Mouse (Mus musculus): ENCODE results near the gene Cyyr1. TPM values are rescaled to one million over a fixed set of nuclear protein-coding genes. Genes with fewer than 3 reads are reported as not detected.

The Cyyr1 gene
- polyA plus RNA-seq, 1 experiment from 2014 or later, result 3.8 TPM

DNA sequence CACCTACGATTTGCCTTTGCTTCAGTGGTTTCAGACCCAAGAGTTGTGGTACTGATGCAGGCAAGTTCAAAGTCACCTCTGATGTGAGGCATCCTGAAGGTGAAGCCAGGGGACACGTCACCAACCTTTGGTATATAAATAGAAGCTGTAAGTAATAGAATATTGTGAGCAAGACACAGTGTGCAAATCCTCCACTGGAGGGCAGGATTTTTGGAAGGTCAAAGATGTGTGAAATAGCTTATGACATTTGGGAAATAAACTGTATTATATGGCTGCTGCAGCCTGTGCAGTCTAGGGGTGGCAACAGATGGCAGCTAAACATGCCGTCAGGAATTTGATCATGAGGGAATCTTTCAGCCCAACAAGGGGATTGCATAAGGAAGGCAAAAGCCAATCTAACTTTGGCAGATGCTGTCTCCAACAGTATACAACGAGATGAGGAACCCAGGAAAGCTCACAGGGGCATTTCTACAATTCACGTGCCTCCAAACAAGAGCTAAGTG lies 65.0 kb downstream of the Cyyr1 start:
- Histone ChIP-seq H3K27ac (no peak overlapping the region), H3K9ac (no peak overlapping the region), H3K27me3 (ENCODE audit: control insufficient read depth, insufficient read depth, low read length) (no peaks in the 10 kb centered on the region), H3K4me3 (replicated peaks; ENCODE audit: low read length) (no peak overlapping the region), H3K36me3 (replicated peaks; ENCODE audit: control insufficient read depth, insufficient read depth) (no peaks in the 10 kb centered on the region), H3K9me3 (ENCODE audit: control insufficient read depth, low read length) (no peaks in the 10 kb centered on the region), H3K4me2 (replicated peaks) (no peak overlapping the region), H3K4me1 (replicated peaks; ENCODE audit: control insufficient read depth, insufficient read depth, low read length) (no peaks in the 10 kb centered on the region)
- DNase-seq (ENCODE audit: low spot score) (no peak), ATAC-seq (ENCODE audit: low FRiP score) (no peak)
- 77% methylated on average over 5 of the region's 5 CpGs for WGBS

DNA sequence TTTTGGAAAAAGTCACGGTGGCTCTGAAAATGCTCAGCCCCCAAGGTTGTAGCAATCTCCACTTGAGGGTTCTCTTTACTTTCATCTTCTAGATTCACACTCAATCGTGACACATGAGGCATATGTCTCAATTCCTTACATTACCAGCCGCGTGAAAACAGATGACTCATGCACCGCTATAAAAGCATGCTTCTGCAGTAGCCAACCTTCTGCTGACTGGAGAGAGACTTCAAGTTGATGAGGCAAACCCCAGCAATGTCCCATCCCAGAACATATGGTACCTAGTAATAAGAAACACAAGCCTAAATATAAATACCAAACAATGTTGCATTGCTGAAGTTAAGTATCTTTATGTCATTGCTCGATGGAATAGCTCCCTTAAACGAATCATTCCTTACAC lies 65.9 kb downstream of the Cyyr1 start:
- Histone ChIP-seq H3K4me1 (replicated peaks; ENCODE audit: control insufficient read depth, insufficient read depth, low read length) (no peaks in the 10 kb centered on the region), H3K27ac (no peak overlapping the region), H3K4me2 (replicated peaks) (no peak overlapping the region), H3K27me3 (ENCODE audit: control insufficient read depth, insufficient read depth, low read length) (no peaks in the 10 kb centered on the region), H3K36me3 (replicated peaks; ENCODE audit: control insufficient read depth, insufficient read depth) (no peaks in the 10 kb centered on the region), H3K4me3 (replicated peaks; ENCODE audit: low read length) (no peak overlapping the region), H3K9ac (no peak overlapping the region), H3K9me3 (ENCODE audit: control insufficient read depth, low read length) (no peaks in the 10 kb centered on the region)
- no peak for DNase-seq (ENCODE audit: low spot score)
- no peak for ATAC-seq (ENCODE audit: low FRiP score)
- WGBS, result 93% methylated on average over 7 of the region's 7 CpGs

DNA sequence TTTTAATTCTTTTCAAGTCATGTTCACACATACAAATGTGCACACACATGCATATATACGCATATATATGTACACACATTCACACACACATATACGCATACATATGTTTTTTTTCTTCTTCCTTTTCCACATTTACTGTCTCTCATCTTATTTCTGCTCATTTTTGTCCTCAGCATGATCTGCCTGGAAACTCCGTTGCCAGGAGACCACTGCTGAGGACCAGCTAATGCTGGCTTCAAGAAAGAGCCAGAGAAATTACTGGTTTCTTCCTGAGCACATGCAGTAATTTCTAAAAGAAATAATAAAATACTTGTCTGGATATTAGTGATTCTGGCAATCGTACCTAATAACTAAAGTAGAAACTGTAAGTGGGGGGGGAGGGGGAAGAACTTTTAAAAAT lies 68.6 kb downstream of the Cyyr1 start:
- Histone ChIP-seq H3K36me3 (replicated peaks; ENCODE audit: control insufficient read depth, insufficient read depth) (no peaks in the 10 kb centered on the region), H3K9me3 (ENCODE audit: control insufficient read depth, low read length) (no peaks in the 10 kb centered on the region), H3K27me3 (ENCODE audit: control insufficient read depth, insufficient read depth, low read length) (no peaks in the 10 kb centered on the region), H3K4me3 (replicated peaks; ENCODE audit: low read length) (no peak overlapping the region), H3K9ac (no peak overlapping the region), H3K27ac (no peak overlapping the region), H3K4me1 (replicated peaks; ENCODE audit: control insufficient read depth, insufficient read depth, low read length) (no peaks in the 10 kb centered on the region), H3K4me2 (replicated peaks) (no peak overlapping the region)
- WGBS, result 77% methylated on average over 4 of the region's 4 CpGs
- no peak for DNase-seq (ENCODE audit: low spot score)
- no peak for ATAC-seq (ENCODE audit: low FRiP score)

DNA sequence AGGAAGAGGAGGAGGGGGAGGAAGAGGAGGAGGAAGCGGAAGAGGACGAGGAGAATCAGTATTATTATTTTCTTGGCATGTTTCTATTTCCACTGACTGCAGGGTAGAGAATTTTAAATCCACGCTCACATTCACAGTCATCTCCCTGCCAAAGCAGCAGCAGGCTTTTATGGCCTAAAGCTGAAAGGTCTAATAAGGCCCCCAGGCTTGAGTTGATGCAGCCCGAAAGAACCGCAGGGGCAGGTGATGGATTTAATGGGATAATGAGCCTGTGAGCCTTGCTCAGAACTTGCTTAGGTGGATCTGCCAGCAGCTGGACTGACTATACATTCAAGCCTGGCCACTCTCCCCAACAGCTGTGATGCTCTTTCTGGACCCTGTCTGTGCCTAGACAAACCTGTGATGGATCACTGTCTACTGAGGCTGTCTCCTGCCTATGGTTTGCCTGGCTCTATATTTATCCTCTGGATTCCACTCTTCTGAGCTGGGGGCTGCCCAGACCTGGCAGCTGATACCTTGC lies 78.6 kb downstream of the Cyyr1 start:
- WGBS, result 60% methylated on average over 5 of the region's 5 CpGs

DNA sequence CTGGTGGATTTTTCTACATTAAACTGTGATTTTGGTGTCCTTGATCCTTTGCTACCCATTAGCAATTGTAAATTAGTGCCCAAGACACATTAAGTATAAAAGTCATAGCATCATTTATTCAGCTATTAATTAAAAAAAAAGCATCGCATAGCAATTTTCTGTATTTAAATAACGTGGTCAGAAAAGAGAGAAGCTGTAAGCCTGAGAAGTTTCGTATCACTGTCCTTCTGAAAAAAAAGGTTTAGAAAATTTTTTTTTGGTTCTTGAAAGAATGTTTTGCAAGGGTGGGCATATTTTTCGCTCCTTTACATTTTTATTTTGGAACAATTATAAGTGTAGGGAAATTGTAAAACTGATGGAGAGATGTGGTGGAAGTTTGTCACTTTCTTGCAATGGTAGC lies 83.1 kb downstream of the Cyyr1 start:
- Histone ChIP-seq H3K4me1 (replicated peaks; ENCODE audit: control insufficient read depth, insufficient read depth, low read length) (no peaks in the 10 kb centered on the region), H3K4me2 (replicated peaks) (no peak overlapping the region), H3K9ac (no peak overlapping the region), H3K4me3 (replicated peaks; ENCODE audit: low read length) (no peak overlapping the region), H3K27me3 (ENCODE audit: control insufficient read depth, insufficient read depth, low read length) (no peaks in the 10 kb centered on the region), H3K27ac (no peak overlapping the region), H3K36me3 (replicated peaks; ENCODE audit: control insufficient read depth, insufficient read depth) (no peaks in the 10 kb centered on the region), H3K9me3 (ENCODE audit: control insufficient read depth, low read length) (no peaks in the 10 kb centered on the region)
- no peak for ATAC-seq (ENCODE audit: low FRiP score)
- 91% methylated on average over 4 of the region's 4 CpGs for WGBS
- no peak for DNase-seq (ENCODE audit: low spot score)

More for the DNA sequence above, 78.6 kb downstream of the Cyyr1 start:
- Histone ChIP-seq H3K9ac (no peak overlapping the region), H3K36me3 (replicated peaks; ENCODE audit: control insufficient read depth, insufficient read depth) (no peaks in the 10 kb centered on the region), H3K27me3 (ENCODE audit: control insufficient read depth, insufficient read depth, low read length) (no peaks in the 10 kb centered on the region), H3K4me3 (replicated peaks; ENCODE audit: low read length) (no peak overlapping the region), H3K4me2 (replicated peaks) (no peak overlapping the region), H3K4me1 (replicated peaks; ENCODE audit: control insufficient read depth, insufficient read depth, low read length) (no peaks in the 10 kb centered on the region), H3K9me3 (ENCODE audit: control insufficient read depth, low read length) (no peaks in the 10 kb centered on the region), H3K27ac (no peak overlapping the region)
- no peak for DNase-seq (ENCODE audit: low spot score)
- no peak for ATAC-seq (ENCODE audit: low FRiP score)

DNA sequence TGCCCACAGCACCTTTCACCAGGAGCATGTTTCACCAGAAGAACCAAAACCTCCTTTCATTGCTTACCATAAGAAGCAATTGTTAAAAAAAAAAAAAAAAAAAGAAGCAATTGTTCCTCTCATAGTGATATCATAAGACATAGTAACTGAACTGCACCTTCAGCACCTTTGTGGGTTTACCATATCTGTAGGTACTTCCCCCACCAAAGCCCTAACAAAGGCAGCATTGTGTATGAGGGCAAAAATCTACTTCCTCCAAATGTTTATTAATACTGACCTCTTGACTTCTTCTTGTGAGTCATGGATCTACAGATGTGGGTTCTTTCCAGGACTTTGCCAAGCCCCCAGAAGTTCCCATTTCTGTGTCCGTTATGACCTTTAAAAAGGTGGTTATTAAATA lies 98.2 kb downstream of the Cyyr1 start:
- H3K36me3 ChIP-seq (replicated peaks; ENCODE audit: control insufficient read depth, insufficient read depth), result no peaks in the 10 kb centered on the region
- H3K4me3 ChIP-seq (replicated peaks; ENCODE audit: low read length), result no peak overlapping the region
- DNase-seq (ENCODE audit: low spot score), result no peak
- no peak for ATAC-seq (ENCODE audit: low FRiP score)
- no peaks in the 10 kb centered on the region for H3K4me1 ChIP-seq (replicated peaks; ENCODE audit: control insufficient read depth, insufficient read depth, low read length)
- no peaks in the 10 kb centered on the region for H3K9me3 ChIP-seq (ENCODE audit: control insufficient read depth, low read length)
- no peak overlapping the region for H3K4me2 ChIP-seq (replicated peaks)
- 95% methylated on average over 1 of the region's 1 CpGs for WGBS
- H3K27me3 ChIP-seq (ENCODE audit: control insufficient read depth, insufficient read depth, low read length), result no peaks in the 10 kb centered on the region
- no peak overlapping the region for H3K27ac ChIP-seq
- H3K9ac ChIP-seq, result no peak overlapping the region

DNA sequence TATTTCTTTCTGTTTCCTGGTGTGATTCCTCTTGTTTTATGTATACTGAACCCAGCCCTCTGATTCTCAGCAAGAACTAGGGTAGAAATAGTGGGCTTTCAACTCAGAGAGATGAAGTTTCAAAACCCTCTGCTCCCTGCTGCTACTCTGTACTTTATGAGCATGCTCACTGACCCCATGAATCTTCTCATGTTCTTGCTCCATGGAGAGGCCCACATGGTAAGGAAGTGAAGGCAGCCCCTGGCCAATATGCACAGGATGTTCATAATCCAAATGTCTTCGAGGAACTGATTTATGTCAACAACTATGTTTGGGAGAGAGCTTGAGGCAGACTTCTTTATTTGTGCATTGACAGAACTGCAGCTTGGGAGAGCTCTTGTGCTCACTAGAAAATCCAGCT lies 106.9 kb downstream of the Cyyr1 start:
- 63% methylated on average over 1 of the region's 1 CpGs for WGBS
- Histone ChIP-seq H3K9me3 (ENCODE audit: control insufficient read depth, low read length) (no peaks in the 10 kb centered on the region), H3K27me3 (ENCODE audit: control insufficient read depth, insufficient read depth, low read length) (no peaks in the 10 kb centered on the region), H3K36me3 (replicated peaks; ENCODE audit: control insufficient read depth, insufficient read depth) (no peaks in the 10 kb centered on the region), H3K9ac (no peak overlapping the region), H3K4me2 (replicated peaks) (no peak overlapping the region), H3K4me3 (replicated peaks; ENCODE audit: low read length) (no peak overlapping the region), H3K27ac (no peak overlapping the region), H3K4me1 (replicated peaks; ENCODE audit: control insufficient read depth, insufficient read depth, low read length) (no peaks in the 10 kb centered on the region)
- DNase-seq (ENCODE audit: low spot score) (no peak), ATAC-seq (ENCODE audit: low FRiP score) (no peak)

DNA sequence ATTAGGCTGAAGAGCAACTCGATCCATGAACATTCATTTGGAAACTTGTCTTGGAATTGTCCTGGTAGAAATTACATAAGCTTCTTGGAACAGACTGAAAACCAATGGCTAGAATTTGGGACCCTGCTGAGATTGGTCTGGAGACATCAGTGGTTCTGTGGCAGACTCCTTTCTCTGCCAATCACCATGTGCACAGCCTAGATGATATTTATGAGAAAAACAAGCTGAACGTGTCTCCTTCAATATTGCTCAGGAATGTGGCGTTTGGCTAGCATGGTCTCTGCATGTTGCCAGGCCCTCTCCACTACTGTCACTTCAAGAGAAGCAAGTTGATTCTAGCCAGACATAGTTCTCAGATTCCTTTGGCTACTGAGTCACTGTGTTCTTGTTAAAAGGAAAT lies 107.4 kb downstream of the Cyyr1 start:
- DNase-seq (ENCODE audit: low spot score) (no peak), ATAC-seq (ENCODE audit: low FRiP score) (no peak)
- Histone ChIP-seq H3K36me3 (replicated peaks; ENCODE audit: control insufficient read depth, insufficient read depth) (no peaks in the 10 kb centered on the region), H3K27ac (no peak overlapping the region), H3K4me3 (replicated peaks; ENCODE audit: low read length) (no peak overlapping the region), H3K9me3 (ENCODE audit: control insufficient read depth, low read length) (no peaks in the 10 kb centered on the region), H3K4me2 (replicated peaks) (no peak overlapping the region), H3K27me3 (ENCODE audit: control insufficient read depth, insufficient read depth, low read length) (no peaks in the 10 kb centered on the region), H3K4me1 (replicated peaks; ENCODE audit: control insufficient read depth, insufficient read depth, low read length) (no peaks in the 10 kb centered on the region), H3K9ac (no peak overlapping the region)
- 86% methylated on average over 3 of the region's 3 CpGs for WGBS

DNA sequence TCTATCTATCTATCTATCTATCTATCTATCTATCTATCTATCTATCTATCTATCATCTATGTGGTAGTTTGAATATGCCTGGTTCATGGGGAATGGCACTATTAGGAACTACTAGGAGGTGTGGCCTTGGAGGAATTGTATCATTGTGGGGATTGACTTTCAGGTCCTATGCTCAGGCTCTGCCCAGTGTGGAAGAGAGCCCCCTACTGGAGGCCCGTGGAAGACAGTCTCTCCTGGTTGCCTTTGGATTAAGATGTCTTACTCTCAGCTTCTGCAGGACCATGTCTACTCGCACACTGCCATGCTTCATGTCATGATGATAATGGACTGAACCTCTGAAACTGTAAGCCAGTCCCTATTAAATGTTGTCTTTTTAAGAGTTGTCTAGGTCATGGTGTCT lies 117.8 kb downstream of the Cyyr1 start:
- WGBS, result 63% methylated on average over 2 of the region's 2 CpGs
- H3K9ac ChIP-seq, result no peak overlapping the region

DNA sequence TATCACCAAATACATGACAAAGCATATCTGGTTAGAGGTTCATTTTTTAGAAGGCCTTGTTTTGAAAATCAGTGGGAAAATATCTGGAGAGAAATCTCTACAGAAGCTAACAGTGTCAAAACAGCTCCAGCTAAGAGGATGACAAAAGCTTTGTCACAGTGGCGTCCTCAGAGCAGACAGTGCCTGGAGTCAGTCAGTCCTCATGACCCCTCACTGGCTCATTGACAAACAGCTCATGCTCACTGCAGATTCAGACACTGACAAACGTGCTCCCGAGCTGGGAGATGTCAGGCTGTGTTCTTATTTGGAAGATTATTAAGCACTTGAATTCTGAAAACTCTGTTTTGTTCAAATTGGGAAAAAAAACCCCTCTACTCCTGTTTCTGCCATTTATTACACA lies 124.0 kb downstream of the Cyyr1 start:
- H3K9ac ChIP-seq, result no peak overlapping the region
- no peaks in the 10 kb centered on the region for H3K27me3 ChIP-seq (ENCODE audit: control insufficient read depth, insufficient read depth, low read length)

More for the DNA sequence above, 117.8 kb downstream of the Cyyr1 start:
- H3K27ac ChIP-seq, result no peak overlapping the region
- no peak overlapping the region for H3K4me2 ChIP-seq (replicated peaks)
- H3K36me3 ChIP-seq (replicated peaks; ENCODE audit: control insufficient read depth, insufficient read depth), result no peaks in the 10 kb centered on the region
- DNase-seq (ENCODE audit: low spot score) (no peak), ATAC-seq (ENCODE audit: low FRiP score) (no peak)
- no peaks in the 10 kb centered on the region for H3K4me1 ChIP-seq (replicated peaks; ENCODE audit: control insufficient read depth, insufficient read depth, low read length)
- H3K9me3 ChIP-seq (ENCODE audit: control insufficient read depth, low read length), result 0 out of 2 replicates have a peak, but pooled peaks cover 5% of the 10 kb centered on the region
- no peaks in the 10 kb centered on the region for H3K27me3 ChIP-seq (ENCODE audit: control insufficient read depth, insufficient read depth, low read length)
- no peak overlapping the region for H3K4me3 ChIP-seq (replicated peaks; ENCODE audit: low read length)

More for the DNA sequence above, 124.0 kb downstream of the Cyyr1 start:
- H3K4me1 ChIP-seq (replicated peaks; ENCODE audit: control insufficient read depth, insufficient read depth, low read length), result no peaks in the 10 kb centered on the region
- no peaks in the 10 kb centered on the region for H3K9me3 ChIP-seq (ENCODE audit: control insufficient read depth, low read length)
- 11% methylated on average over 3 of the region's 3 CpGs for WGBS
- H3K27ac ChIP-seq, result no peak overlapping the region
- H3K4me3 ChIP-seq (replicated peaks; ENCODE audit: low read length), result no peak overlapping the region
- no peaks in the 10 kb centered on the region for H3K36me3 ChIP-seq (replicated peaks; ENCODE audit: control insufficient read depth, insufficient read depth)
- no peak for ATAC-seq (ENCODE audit: low FRiP score)
- peak; percentile 33 for DNase-seq (ENCODE audit: low spot score)
- H3K4me2 ChIP-seq (replicated peaks), result no peak overlapping the region

Measured in hindbrain, embryonic 14.5 days (tissue).